Mouse (Mus musculus) left cerebral cortex, postnatal 10 days (tissue): ENCODE results near the gene Kif14. TPM values are rescaled to one million over a fixed set of nuclear protein-coding genes. Genes with fewer than 3 reads are reported as not detected.
"Not testable (repeated sequence)": the region's sequence is repeated elsewhere in the genome, so short reads cannot be mapped to it uniquely, and the experiment has no call there.

Experiments
- DNase-seq, 2 experiments: peaks; one replicate each; pipeline ENCODE4 v3.0.0; 2021 to 2022; ENCODE audit warnings: low spot score in 2 of 2, mixed read lengths in 1 of 2; ENCODE audit errors: extremely low spot score in 1 of 2
- intact Hi-C: fragments of 180-260 bp; cut with DNase I; formaldehyde crosslinking; loops from one replicate; pipeline ENCODE4 v1.15.1; 2025
- total RNA-seq, 2 experiments: library from RNA; stranded (reverse); gene quantifications; 2 replicates each; pipeline ENCODE4 v1.2.3; 2021

The Kif14 gene
- total RNA-seq, 2 experiments from 2014 or later, result 0.75 to 0.79 TPM

DNA sequence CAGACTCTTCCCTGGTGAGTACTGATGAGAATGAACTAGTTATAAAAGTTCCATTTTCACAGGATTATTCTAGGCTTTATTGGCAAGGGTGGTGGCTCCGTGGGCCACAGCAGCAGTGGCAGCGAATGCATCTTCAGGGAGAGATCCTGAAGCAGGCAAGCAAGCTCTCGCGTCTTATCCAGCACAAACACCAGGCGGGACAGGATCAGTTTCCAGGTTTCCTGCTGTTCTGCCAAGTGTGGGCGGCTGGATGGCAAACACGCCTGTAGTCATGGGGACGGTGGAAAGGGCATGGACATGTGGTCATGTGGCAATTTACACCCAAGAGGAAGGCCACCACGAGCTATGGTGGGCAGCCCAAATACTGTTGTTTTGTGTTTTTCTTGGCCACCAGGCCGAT, 3.7 kb upstream of the Kif14 start:
- intact Hi-C loops, result loop anchor here (5.0 kb wide), 1 partner anchor 415 kb away; no protein-coding TSS in a partner anchor
- no peak for DNase-seq

DNA sequence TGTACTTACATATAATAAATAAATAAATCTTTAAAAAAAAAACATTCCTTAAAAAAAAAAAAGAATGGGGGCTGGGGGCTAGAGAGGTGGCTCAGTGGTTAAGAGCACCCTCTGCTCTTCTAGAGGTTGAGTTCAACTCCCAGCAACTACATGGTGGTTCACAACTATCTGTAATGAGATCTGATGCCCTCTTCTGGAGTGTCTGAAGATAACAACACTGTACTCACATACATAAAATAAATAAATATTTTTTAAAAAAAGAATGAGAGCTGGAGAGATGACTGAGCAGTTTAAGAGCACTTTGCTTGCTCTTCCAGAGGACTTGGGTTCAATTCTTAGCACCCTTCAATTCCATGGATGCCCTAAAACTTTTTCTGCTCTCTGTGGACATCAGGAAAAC, 975 bp upstream of the Kif14 start:
- intact Hi-C loops, result no loop called here

DNA sequence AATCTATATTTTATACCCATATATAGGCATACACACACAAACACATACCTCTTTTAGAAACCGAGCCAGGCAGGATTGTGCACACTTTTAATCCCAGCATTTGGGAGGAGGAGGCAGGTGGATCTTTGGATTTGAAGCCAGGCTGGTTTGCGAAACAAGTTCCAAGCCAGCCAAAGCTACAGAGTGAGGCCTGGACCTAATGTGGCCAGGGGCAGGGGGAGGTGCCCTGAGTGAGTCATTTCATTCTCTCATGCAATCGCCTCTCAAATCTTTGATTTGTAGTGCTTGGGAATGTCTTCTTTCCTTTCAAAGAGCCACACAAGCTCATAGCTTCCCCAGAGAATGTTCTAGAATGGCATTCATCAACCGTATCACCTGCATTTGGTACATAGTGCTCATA, 3.3 kb downstream of the Kif14 start:
- intact Hi-C loops, result no loop called here
- no peak for DNase-seq

More for the DNA sequence above, 975 bp upstream of the Kif14 start:
- DNase-seq, result no peak

DNA sequence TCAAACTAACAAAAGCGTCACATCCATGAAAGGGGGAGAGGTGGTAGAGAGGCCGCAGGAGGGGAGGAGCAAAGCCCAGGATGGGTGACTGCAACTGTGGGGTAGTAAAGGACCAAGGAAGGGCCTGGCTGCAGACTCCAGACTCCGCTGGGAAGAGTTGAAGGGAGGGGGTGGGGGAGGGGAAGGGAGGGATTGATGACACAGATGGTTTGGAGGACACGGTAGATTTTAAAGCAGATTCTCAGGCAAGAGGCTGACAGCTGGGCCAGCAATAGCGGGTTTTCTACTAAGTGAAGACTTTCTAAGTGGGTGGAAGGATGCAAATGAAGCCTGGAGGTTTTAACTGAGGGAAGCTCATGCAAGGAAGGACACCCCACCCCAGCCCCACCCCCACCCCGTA, 4.3 kb downstream of the Kif14 start:
- no peak for DNase-seq
- intact Hi-C loops, result no loop called here

DNA sequence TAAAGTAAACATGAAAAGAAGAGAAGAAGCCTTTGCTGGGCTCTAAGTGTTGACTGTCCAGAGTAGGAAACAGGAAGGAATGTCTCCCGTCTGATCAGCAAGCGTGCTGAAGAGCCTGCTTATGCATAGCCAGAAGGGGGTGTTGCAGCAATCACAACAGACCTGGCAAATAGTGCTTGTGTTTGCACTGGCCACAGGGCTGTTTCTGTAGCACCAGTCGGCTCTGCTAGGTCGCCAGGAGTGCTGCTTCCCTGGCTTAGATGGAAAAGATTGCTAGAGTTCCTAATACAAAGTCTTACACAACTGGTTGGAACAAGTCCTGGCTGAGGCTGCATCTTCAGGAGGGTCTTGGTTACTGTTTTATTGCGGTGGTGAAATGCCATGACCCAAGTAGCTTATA, 25.5 kb downstream of the Kif14 start:
- intact Hi-C loops, result no loop called here
- no peak for DNase-seq

DNA sequence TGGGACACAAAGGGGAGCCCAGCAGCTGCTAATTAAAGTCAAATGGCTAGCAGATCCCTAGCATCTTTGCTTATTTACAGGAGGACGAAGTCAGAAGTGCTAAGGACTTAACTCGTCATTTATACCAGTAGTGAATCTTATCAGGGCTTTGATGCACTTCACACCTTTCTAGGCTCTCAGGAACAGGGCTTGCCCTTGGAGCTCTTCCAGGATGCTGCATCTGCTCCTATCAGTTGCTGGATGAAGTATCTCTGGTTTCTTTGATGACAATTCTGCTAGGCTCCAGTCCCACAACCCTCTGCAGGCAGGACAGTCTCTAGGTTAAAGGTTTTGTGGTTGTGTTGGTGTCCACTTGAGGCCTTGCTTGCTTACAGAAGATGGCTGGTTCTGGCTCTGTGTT, 26.1 kb downstream of the Kif14 start:
- intact Hi-C loops, result no loop called here
- no peak for DNase-seq

DNA sequence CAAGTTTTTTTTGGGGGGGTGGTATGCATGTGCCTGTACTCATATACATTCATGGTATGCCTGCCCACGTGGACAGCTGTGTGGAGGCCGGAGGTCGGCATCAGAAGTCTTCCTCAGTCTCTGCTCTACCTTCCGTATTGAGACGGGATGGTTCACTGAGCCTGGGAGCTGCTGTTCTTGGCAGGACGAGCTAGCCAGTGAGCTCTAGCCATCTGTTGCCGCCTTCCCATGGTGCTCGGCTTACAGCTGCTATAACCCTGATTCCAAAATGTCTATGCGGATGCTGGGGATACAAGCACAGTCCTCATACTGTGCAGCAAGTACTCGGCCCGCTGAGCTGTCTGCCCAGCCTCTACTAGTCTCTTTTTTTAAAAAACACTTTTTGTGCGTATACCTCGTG, 33.2 kb downstream of the Kif14 start:
- intact Hi-C loops, result no loop called here
- DNase-seq, result no peak

DNA sequence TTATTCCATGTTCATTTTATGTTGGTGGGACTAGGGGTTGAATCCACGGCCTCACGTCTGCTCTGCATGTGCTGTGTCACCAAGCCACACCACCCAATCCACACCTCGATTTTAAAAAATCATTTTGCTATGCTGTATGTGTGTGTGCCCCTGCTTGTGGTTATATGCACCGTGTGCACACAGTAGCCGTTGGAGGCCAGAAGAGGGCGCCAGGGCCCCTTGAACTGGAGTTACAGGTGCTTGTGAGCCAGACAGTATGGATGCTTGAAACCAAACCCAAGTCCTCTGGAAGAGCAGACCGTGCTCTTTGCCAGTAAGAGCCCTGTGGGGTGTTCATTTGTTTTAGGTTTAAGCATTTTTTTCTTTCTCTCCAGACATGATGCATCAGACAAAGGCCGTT, 36.8 kb downstream of the Kif14 start:
- DNase-seq, result no peak
- intact Hi-C loops, result no loop called here

DNA sequence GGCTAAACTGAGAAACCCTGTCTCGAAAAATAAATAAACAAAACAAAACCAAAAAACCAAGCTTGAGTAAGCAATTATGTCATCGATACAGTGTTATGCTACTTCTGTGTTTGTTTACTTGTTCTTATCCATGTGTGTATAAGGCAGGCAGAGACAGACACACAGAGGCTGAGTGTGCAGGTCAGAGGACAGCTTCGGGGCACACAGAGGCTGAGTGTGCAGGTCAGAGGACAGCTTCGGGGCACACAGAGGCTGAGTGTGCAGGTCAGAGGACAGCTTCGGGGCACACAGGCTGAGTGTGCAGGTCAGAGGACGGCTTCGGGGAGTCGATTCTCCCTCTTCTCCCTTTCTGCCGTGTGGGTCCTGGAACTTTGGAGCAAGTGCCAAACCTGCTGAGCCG, 40.1 kb downstream of the Kif14 start:
- DNase-seq, intact Hi-C loops: not testable (repeated sequence)

DNA sequence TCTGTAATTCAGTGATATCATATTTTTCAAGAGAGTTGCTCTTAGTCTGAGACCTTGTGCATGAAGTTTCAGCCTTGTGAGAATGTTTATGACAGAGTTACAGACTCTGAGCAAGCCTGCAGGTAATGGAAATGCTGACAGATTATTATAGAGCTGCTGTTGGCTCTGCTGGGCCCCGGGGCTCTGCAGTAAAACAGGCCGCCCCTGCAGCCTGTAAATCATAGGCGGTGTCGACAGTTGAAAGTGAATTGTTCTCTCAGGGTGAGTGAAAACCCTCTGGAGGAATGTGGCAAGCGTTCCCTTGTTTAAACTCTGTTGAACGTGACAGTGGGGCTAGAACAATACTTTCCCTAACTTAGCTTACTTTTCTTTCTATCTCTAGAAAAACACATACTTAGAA, 46.2 kb downstream of the Kif14 start:
- intact Hi-C loops, result loop anchor here (10.0 kb wide), 1 partner anchor 218 kb away; no protein-coding TSS in a partner anchor

DNA sequence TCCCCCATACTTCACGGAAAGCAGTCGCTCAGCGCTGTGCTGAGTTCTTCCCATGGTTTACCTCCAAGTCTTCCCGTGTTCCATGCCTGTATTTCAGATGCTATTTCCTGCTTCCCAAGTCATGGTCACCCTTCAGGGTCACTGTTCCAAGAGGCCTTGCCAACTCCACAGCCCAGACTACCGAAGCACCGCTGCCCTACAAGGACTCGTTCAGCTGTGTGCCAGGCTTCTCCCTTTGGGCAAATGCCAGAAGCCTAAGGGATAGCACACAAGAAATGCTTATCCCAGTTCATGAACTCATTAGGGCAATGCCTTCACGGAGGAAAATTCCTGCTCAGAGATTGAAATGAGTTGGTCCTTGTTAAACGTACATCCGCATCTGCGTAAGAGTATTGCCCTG, 47.0 kb downstream of the Kif14 start:
- no peak for DNase-seq
- intact Hi-C loops, result loop anchor here (10.0 kb wide), 1 partner anchor 218 kb away; no protein-coding TSS in a partner anchor

More for the DNA sequence above, 46.2 kb downstream of the Kif14 start:
- DNase-seq, result no peak

DNA sequence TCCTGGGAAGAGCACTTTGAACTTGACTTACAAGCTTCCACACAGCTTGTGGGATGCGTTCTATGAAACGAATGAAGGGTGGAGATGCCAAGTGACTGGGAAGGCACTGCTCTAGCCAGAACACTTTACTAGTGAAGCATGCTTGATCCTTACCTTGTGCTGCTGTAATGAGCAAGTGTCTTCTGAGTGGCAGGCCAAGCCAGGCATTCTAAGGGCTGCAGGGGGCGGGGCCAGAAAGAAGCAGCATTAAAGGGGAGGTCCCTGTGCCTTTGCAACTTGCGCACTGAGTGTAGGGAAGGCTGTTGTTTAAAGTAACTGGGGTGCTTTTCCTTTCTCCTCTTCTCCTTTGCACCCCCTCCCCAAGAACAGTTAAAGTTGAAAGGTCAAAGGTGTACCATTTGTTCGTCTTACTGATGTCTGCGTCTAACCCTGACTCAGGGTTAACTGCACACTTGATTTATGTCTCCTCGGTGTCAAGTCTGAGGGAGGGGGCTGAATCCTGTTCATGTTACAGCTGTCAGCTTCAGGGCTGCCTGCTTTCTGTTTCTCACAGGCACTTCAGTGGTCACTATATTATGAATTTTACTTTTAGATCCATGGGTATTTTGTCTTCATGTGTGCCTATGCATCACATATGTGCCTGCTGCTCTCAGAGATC, 52.7 kb downstream of the Kif14 start:
- no peak for DNase-seq
- intact Hi-C loops, result loop anchor here (5.0 to 10.0 kb wide), 3 partner anchors 42 to 472 kb away; no protein-coding TSS in a partner anchor

DNA sequence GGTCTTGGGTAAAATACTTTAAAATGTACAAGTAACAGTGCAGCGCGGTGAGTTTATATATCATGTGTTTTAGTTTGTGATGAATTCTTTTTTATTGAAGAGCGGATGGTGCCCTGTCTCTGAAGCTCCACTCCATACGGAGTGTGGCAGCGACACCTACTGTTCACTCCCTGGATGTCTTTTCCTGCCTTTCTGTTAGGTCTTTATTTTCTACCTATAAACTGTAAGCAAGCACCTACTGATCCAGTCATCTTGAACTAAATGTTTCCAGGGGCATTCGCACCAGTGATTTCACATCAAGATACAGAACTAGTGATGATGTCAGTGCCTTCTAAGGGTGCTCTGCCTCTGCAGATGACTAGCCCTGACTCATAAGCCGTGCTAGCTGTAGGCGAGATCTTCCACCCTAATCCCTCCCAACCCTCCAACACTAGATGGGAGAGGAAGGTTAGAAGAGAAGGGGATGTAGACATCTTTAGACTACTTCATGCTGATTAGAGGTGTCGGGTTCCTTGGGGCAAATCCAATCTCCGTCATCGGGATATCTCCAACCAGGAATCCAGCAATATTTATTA, 55.3 kb downstream of the Kif14 start:
- intact Hi-C loops, result no loop called here
- peak; percentile 53 to 63 for DNase-seq

DNA sequence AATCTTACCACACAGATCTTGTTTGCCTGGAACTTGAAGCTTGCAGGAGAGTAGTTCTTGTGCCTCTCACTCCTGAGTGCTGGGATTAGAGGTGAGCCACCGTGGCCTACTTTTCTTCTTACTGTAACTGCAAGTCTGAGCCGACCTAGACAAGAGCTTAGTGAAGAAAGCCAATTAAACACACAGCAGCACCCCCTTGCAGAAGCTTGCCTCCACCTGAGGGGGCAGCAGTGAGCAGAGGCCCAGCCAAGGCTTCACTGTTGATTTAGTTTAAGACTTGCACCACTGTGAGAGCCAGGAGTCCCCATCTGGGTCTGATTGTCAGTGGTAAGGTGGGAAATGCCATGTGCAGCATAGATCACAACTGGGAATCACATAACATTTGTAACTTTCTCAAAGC, 58.8 kb downstream of the Kif14 start:
- intact Hi-C loops, result no loop called here
- peak in 1 of 2 experiments; percentile 81 for DNase-seq

DNA sequence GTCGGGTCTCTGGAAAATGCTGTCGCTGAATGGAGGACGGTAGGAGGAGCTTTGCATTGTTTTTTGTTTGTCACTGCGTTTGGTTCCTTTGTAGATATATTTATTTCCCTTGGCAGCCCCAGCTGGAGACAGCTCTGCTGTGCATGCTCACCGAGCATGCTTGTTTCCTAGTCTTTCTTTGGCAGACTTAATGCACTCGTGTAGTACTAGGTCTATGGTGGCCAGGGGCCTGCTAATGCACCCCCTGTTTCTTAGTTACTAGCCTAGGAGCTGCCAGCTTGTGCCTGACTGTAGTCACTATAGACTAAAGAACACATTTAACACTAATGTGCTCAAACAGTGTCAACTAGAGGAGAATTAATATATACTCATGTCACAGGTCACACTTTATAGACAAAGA, 59.7 kb downstream of the Kif14 start:
- intact Hi-C loops, result no loop called here
- DNase-seq, result no peak

DNA sequence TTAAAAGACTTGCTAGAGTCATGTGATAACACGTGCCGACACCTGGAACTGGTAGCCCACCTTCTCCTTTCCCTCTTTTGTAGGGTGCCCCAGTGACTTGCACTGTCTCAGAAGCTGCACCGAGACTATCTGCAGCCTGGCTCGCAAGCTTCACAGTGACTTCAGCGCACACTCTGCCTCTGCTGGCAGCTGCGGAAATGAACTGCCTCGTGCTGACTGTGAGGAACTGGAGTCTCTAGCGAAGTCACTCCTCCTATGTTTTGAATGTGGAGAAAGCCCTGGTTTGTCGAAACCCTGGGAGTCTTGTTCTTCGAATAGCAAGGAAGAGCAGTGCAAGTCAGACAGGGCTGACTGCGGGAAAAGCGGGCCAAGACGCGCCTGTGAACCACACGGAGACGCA, 61.0 kb downstream of the Kif14 start:
- DNase-seq, result no peak
- intact Hi-C loops, result no loop called here

DNA sequence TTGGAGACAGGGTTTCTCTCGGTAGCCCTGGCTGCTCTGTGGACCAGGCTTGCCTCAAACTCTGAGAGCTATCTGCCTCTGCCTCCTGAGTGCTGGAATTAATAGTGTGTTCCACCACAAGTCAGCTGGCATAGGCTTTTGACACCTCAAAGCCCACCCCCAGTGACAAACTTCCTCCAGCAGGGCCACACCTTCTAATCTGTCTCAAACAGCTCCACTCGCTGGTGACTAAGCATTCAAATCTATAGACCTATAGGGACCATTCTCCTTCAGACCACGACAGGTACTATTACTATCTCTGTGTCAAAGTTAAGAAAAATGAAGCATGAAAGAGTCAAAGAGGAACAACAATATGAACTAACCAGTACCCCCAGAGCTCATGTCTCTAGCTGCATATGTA, 66.4 kb downstream of the Kif14 start:
- no peak for DNase-seq
- intact Hi-C loops, result no loop called here

DNA sequence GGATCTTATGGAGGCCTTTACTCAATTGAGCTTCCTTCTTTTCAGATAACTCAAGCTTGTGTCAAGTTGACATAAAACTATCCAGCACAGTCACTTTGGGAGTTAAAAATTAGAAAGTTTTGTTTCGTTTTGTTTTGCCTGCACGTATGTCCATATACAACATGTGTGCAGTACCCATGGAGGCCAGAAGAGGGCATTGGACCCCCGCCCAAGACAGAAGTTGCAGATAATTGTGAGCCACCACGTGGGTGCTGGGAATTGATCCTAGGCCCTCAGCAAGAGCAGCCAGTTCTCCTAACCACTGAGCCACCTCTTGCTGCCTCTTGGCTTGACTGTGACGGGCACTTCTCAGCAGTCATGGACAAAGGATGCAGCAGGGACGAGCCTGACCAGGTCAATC, 70.8 kb downstream of the Kif14 start:
- intact Hi-C loops, result no loop called here

DNA sequence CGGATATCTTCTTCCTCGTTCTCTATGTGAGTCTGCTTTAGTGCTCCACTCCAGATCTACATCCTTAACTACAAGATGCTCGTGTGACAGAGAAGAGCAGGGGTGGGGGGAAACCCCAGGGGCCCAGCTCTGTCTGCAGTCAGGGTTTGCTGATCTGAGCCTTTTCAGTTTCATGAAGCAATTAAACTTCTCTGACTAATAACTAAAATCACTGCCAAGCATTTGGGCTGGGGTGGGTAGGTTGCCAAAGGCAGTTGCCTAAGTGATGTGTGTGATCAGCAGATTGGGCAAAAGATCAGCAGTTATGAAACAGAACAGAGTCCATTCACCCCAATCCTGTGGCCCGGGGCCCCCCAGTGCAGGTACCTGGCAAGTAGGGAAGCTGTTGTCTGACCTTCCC, 72.1 kb downstream of the Kif14 start:
- intact Hi-C loops, result no loop called here
- no peak for DNase-seq

More for the DNA sequence above, 70.8 kb downstream of the Kif14 start:
- no peak for DNase-seq

DNA sequence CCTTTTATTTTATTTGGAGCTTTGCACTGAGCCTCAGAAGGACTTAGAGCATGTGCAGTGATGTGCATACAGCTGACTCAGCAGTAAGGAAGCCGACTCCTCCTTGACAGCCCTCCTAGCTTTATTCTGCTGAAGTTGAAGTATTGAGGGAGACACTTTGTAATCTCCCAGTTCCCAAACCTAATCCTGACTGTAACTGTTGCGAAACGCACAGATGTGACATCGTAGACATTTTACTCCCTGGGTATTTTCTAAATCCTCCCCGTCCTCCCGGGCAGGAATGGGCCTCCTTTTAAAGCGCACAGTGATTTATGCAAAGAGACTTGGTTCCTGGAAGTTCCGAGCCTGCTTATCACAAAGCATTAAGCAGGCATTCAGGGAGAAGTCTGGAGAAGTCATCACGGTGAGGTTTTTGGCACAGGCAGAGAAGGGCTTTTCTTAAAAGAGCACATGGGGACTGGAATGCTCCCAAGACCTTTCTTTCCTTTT, 74.3 kb downstream of the Kif14 start:
- no peak for DNase-seq

More for the DNA sequence above, 74.3 kb downstream of the Kif14 start:
- intact Hi-C loops, result no loop called here
